Mouse (Mus musculus) embryonic fibroblast, embryonic 13.5 days (primary cell): ENCODE measurements around the gene Mis12. TPM values are rescaled to one million over a fixed set of nuclear protein-coding genes. Genes with fewer than 3 reads are reported as not detected.
A peak's percentile ranks its signal among the peaks of the same experiment; 100 is the strongest.

Experiments used
- H3K27ac ChIP-seq: 2 replicates; pipeline ENCODE4 v1.5.1; 2012; ENCODE audit warnings: low read length, control low read depth, inconsistent platforms; ENCODE audit not compliant: insufficient read depth
- H3K4me1 ChIP-seq: 2 replicates; pipeline ENCODE4 v1.6.1; 2011; ENCODE audit warnings: low read length; ENCODE audit not compliant: control insufficient read depth, insufficient read depth
- H3K4me3 ChIP-seq: 2 replicates; pipeline ENCODE4 v1.5.1; 2011; ENCODE audit warnings: mild to moderate bottlenecking, control low read depth, low read length; ENCODE audit not compliant: insufficient read depth
- CTCF ChIP-seq: IDR thresholded peaks from 2 replicates; pipeline ENCODE4 v1.5.1; 2011; ENCODE audit warnings: mild to moderate bottlenecking, control low read depth, low read length, moderate library complexity, borderline replicate concordance; ENCODE audit not compliant: insufficient read depth
- POLR2A ChIP-seq: IDR thresholded peaks from 2 replicates; pipeline ENCODE4 v1.6.1; 2011; ENCODE audit warnings: low read depth, mild to moderate bottlenecking, control low read depth, low read length, moderate library complexity
- polyA plus RNA-seq: library from polyadenylated mRNA; stranded (reverse); fragments of >200 nt; gene quantifications from 2 replicates; pipeline ENCODE4 v1.2.4, GENCODE M21; 2011; ENCODE audit warnings: low read depth; ENCODE audit not compliant: missing spikeins, insufficient read length

The Mis12 gene
- 33.1 and 35.2 TPM in 2 replicates for polyA plus RNA-seq

DNA sequence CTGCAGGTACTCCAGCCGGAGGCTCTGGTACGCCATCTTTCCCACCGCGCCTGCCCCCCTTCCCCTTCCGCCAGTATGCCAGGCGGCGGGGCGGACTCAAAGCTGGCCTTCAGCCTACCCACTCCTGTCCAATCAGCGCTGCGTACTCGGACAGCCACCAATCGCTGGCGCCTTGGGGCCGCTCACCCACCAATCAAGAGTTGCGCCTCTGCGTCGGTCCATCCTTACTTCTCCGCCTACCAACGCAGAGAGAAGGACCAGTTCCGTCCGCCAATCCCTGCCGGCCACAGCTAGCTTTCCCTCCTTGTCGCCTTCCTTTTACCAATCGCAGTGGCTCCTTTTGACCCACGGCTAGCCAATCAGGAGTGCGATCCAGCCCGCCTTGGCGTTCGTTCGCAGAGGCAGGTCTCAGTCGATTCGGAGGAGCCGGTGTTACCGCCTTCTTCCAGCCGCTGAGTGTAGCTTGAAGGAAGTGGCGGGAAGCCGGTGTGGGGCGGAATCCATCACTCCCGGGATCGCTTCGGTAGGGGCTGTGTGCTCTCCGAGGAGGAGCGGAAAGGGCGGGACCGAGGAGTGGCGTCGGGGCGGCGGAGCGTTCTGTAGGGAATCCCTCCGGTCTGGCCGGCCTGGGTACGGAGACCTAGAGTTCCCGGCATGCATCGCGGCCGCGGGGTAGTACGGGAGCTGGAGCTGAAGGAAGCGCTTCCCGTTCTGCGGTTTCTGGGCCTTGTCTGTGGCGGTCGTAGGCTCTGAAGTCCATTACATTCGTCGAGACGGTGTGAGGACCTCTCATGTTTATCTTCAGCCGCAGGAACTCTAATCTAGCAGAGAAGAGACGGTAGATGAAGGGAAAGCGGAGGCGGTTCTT is at the start of gene Mis12, which contains the start of gene Derl2:
TSS of gene Mis12 (plus strand) at position 411 of the 868 bp plus-strand sequence.
TSS of gene Derl2 (minus strand) at position 641 of the 868 bp plus-strand sequence.
- H3K4me3 ChIP-seq: peak within 1 kb of the TSS; percentile 87
- no peaks in the 10 kb centered on the region; the same call in 1 of the 2 replicates for H3K4me1 ChIP-seq
- peak within 1 kb of the TSS; percentile 74 for H3K27ac ChIP-seq
- TF ChIP-seq CTCF (no peak), POLR2A (peak; percentile 85)

DNA sequence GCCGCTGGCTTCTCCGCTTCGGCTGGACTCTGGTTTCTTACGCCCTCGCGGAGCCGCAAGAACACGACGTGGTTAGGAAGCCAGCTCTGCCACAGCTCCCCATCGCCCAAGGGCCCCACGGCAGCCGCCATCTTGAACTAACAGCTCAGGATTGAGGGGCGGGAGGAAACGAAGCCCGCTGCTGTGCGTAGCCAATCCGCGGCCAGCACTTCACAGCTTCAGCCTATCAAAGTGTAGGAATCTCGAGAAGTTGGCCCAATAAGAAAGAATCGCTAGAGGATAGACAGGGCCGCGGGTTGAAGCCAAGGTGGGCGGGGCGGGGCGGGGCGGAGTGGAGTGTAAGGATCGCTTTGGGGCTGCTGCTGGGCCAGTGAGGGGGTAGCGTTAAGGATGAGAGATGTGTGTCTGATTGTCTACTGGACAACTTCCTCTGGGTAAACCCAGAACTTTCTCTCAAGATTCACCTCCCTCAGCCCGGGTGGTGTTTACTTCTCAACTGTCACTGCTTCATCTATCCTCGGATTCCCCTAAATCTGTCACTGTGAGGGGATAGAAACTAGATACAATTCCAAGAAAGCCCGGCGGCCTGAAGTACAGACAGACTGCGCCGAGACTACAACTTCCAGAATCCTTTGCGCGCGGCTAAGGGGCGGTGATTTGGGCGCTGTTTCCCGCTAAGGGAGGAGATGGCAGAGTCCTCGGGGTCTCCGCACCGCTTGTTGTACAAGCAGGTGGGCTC is 49.4 kb upstream of the Mis12 start, which contains the start of the genes Nup88 and Rpain:
TSS of gene Nup88 (minus strand) at position 153 of the 739 bp plus-strand sequence.
TSS of gene Rpain (plus strand) at position 393 of the 739 bp plus-strand sequence.
- no peaks in the 10 kb centered on the region for H3K4me1 ChIP-seq
- TF ChIP-seq POLR2A (peak; percentile 83), CTCF (no peak)
- peak within 1 kb of the TSS; percentile 96 for H3K4me3 ChIP-seq
- peak within 1 kb of the TSS; percentile 92 for H3K27ac ChIP-seq

DNA sequence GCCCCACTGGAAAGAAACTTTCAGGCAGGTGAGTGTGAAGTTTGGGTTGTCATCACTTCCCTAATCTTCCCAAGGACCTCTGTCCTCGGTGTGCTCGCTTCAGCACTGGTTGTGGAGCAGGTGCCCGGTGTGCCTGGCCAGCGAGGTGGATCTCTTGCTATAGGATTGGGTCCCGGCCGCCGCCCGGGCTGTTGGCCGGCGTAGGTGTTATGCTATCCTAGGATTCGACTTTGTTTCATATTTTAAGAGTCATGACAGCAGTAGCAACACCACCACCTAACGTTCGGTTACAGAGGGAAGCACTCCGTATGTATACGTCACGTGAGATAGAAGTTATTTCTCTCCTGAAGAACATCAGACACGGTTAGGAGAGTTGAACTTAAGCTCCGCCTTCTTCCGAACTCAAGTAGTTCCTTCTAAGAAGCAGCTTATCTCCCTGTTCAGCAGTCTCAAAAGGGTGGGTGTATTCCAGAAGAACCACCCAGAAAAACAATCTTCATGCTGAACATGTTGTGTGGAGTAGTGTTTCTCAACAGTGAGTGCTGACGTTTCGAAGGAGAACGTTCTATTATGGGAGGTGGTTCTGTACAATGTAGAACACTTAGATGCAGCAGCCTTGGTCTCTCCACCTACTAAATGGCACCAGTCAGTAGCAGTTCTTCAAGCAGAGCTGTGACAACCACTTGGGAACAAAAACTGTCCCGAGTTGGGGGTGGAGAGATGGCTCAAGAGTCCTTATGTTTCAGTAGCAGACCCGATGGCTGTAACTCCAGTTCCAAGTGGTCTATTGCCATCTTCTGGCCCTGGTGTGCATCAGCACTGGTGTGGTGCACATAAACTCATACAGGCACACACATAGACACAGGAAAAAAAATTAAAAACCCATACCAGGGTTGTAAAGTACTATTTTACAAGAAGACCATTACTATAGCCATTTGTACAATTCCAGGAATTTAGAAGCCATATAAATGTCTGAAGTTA is 48.6 kb upstream of the Mis12 start:
- H3K4me1 ChIP-seq: no peaks in the 10 kb centered on the region
- no peak for TF ChIP-seq CTCF
- no peak for TF ChIP-seq POLR2A
- peak overlapping the region; percentile 88 for H3K4me3 ChIP-seq
- 0 out of 2 replicates have a peak overlapping the region, but pooled peaks have one; percentile 3 for H3K27ac ChIP-seq

DNA sequence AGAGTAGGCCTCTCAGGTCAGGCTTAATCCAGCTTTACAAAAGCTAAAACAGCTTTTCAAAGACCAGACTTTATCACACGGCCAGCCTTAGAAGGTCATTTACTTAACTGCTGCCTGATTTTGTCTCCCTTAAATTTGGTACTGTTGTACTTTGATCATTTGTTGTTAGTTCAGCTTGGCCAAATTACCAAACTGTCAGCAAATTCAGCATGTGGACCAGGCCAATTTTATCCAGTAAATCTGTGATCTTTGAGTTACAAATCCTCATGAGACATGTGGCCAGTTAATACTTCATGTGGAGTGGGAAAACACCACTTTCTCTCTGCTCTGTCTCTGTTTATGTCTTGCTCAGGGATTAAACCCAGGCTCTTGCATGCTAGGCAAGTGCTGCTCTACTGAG is 46.8 kb upstream of the Mis12 start:
- no peak overlapping the region for H3K27ac ChIP-seq
- no peak for TF ChIP-seq POLR2A
- H3K4me3 ChIP-seq: no peak overlapping the region
- H3K4me1 ChIP-seq: no peaks in the 10 kb centered on the region

DNA sequence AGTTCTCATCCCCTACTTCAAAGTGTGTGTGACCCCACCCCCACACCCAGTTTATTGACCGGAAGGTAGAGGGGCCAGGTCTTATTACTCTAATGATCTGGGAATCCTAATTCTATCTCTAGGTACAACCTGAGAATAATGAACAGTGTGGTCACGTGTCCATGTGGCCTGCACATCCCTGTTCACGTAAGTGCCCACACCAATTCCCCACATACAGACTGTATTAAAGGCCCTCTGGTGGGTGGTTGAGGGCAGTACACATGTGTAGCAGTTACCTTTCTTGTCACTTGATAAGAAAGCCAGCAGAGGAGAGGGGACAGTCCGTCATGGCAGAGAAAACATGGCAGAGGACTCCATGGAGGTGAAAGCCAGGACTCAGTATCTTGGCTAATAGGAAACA is 45.5 kb upstream of the Mis12 start:
- no peaks in the 10 kb centered on the region for H3K4me1 ChIP-seq

DNA sequence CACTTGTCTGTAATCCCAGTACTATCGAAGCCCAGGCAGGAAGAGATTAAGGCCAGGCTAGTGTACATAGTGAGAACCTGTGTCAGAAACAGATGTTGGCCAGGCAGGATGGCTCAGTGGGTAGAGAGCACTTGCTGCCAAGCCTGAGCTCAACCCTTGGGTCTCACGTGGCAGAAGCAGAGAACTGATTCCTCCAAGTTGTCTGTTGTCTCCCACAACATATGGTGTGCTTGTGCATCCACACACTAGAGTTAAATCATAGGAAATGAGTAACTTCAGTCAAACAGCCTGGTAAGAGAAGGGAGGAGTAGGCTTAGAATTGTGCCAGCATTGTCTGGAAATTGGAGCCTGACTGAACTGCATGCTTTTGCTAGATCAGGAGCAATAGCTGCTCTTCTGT is 44.2 kb upstream of the Mis12 start:
- H3K4me3 ChIP-seq: no peak overlapping the region
- no peak overlapping the region for H3K27ac ChIP-seq
- TF ChIP-seq CTCF (no peak), POLR2A (no peak)
- no peaks in the 10 kb centered on the region for H3K4me1 ChIP-seq

More for the DNA sequence above, 45.5 kb upstream of the Mis12 start:
- Histone ChIP-seq H3K27ac (no peak overlapping the region), H3K4me3 (no peak overlapping the region)
- no peak for TF ChIP-seq POLR2A
- TF ChIP-seq CTCF: no peak

DNA sequence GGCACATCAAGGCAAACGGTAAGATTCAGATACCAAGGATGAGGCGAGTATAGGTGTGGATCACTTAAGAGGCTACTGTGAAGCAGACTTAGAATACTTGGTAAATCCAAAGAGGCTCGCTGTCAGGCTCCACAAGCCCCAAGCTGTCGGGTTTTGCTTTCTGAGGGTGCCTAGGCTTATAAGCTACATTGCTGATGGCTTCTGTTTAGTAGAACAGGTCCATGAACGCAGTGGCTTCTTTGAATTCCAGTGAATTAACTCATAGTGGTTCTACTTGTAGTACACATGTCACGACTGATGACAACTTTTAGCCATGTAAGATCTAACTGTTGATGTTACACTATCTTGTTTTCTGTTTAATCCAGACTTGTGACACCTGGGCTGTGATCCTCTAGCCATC is 42.1 kb upstream of the Mis12 start:
- Histone ChIP-seq H3K27ac (no peak overlapping the region), H3K4me3 (no peak overlapping the region), H3K4me1 (peaks cover 4% of the 10 kb centered on the region; the same call in 1 of the 2 replicates)
- TF ChIP-seq POLR2A: no peak
- TF ChIP-seq CTCF: no peak

DNA sequence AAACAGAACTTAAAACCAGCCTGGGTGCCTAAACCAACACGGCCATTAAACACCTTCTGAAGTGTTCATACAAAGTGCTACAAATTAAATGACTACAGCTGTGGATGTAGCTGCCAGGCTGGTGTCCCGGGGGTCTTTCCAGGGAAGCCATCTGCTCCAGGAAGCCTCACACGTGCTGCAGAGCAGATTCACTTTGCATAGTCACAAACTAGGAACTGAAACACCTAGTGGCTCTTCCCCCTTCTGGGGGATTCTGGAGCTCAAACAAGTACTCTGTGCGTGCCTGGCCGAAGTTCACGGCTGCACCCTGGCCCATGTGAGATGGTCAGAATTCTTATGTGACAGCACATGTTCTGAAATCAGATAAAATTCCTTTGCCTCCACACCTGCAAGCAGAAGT is 39.2 kb upstream of the Mis12 start:
- H3K27ac ChIP-seq: no peak overlapping the region
- no peak for TF ChIP-seq CTCF
- TF ChIP-seq POLR2A: no peak
- H3K4me3 ChIP-seq: no peak overlapping the region
- H3K4me1 ChIP-seq: peaks cover 4% of the 10 kb centered on the region; the same call in 1 of the 2 replicates
